Mouse (Mus musculus): ENCODE measurements around the gene Zwint. TPM values are rescaled to one million over a fixed set of nuclear protein-coding genes. Genes with fewer than 3 reads are reported as not detected.

Gene Zwint
- polyA plus RNA-seq, 1 experiment from 2014 or later = 105 TPM

GRCm38 (mm10) chr10:72669086-72669485 is 14.4 kb downstream of the Zwint start:
- Histone ChIP-seq H3K36me3 (ENCODE audit: insufficient read depth, low read length) (peaks cover 9% of the 10 kb centered on the region; the same call in 1 of the 2 replicates), H3K4me2 (replicated peaks; ENCODE audit: low read depth, low read length) (no peak overlapping the region), H3K27me3 (replicated peaks; ENCODE audit: insufficient read depth, low read length) (no peaks in the 10 kb centered on the region), H3K27ac (ENCODE audit: low read length) (no peak overlapping the region), H3K9me3 (ENCODE audit: low read length) (no peaks in the 10 kb centered on the region), H3K4me1 (ENCODE audit: insufficient read depth, low read depth, low read length) (no peaks in the 10 kb centered on the region), H3K9ac (replicated peaks; ENCODE audit: low read depth) (no peak overlapping the region), H3K4me3 (ENCODE audit: low read depth, low read length) (no peak overlapping the region)
- no peak for DNase-seq (ENCODE audit: low spot score)
- 35% methylated on average over 1 of the region's 1 CpGs for whole genome bisulfite sequencing
- ATAC-seq = no peak
- TF ChIP-seq EP300 (IDR thresholded peaks at IDR 0.05) (no peak), CTCF (IDR thresholded peaks at IDR 0.05) (no peak)

GRCm38 (mm10) chr10:72675971-72676370 is 21.3 kb downstream of the Zwint start:
- H3K4me3 ChIP-seq (ENCODE audit: low read depth, low read length) = no peak overlapping the region
- no peaks in the 10 kb centered on the region for H3K9me3 ChIP-seq (ENCODE audit: low read length)
- no peak overlapping the region for H3K27ac ChIP-seq (ENCODE audit: low read length)
- TF ChIP-seq EP300 (IDR thresholded peaks at IDR 0.05) = no peak
- no peak for TF ChIP-seq CTCF (IDR thresholded peaks at IDR 0.05)
- DNase-seq (ENCODE audit: low spot score) (no peak), ATAC-seq (no peak)
- WGBS = 86% methylated on average over 6 of the region's 6 CpGs
- no peaks in the 10 kb centered on the region for H3K27me3 ChIP-seq (replicated peaks; ENCODE audit: insufficient read depth, low read length)
- 0 out of 2 replicates have a peak, but pooled peaks cover 6% of the 10 kb centered on the region for H3K36me3 ChIP-seq (ENCODE audit: insufficient read depth, low read length)
- H3K4me1 ChIP-seq (ENCODE audit: insufficient read depth, low read depth, low read length) = no peaks in the 10 kb centered on the region
- no peak overlapping the region for H3K4me2 ChIP-seq (replicated peaks; ENCODE audit: low read depth, low read length)
- no peak overlapping the region for H3K9ac ChIP-seq (replicated peaks; ENCODE audit: low read depth)

GRCm38 (mm10) chr10:72676550-72676949 is 21.9 kb downstream of the Zwint start:
- no peak for ATAC-seq
- Histone ChIP-seq H3K36me3 (ENCODE audit: insufficient read depth, low read length) (0 out of 2 replicates have a peak, but pooled peaks cover 6% of the 10 kb centered on the region), H3K9me3 (ENCODE audit: low read length) (no peaks in the 10 kb centered on the region), H3K4me1 (ENCODE audit: insufficient read depth, low read depth, low read length) (no peaks in the 10 kb centered on the region), H3K4me3 (ENCODE audit: low read depth, low read length) (no peak overlapping the region), H3K9ac (replicated peaks; ENCODE audit: low read depth) (no peak overlapping the region), H3K27me3 (replicated peaks; ENCODE audit: insufficient read depth, low read length) (no peaks in the 10 kb centered on the region), H3K27ac (ENCODE audit: low read length) (no peak overlapping the region), H3K4me2 (replicated peaks; ENCODE audit: low read depth, low read length) (no peak overlapping the region)
- WGBS = 79% methylated on average over 1 of the region's 1 CpGs
- TF ChIP-seq CTCF (IDR thresholded peaks at IDR 0.05) (no peak), EP300 (IDR thresholded peaks at IDR 0.05) (no peak)
- DNase-seq (ENCODE audit: low spot score) = no peak

- DNase-seq (ENCODE audit: low spot score) = no peak
- 92% methylated on average over 4 of the region's 4 CpGs for WGBS
Measured at GRCm38 (mm10) chr10:72679086-72679485, 24.4 kb downstream of the Zwint start.

GRCm38 (mm10) chr10:72701092-72701491 is 46.4 kb downstream of the Zwint start:
- Histone ChIP-seq H3K27me3 (replicated peaks; ENCODE audit: insufficient read depth, low read length) (no peaks in the 10 kb centered on the region), H3K4me3 (ENCODE audit: low read depth, low read length) (no peak overlapping the region), H3K9me3 (ENCODE audit: low read length) (no peaks in the 10 kb centered on the region), H3K4me1 (ENCODE audit: insufficient read depth, low read depth, low read length) (no peaks in the 10 kb centered on the region), H3K36me3 (ENCODE audit: insufficient read depth, low read length) (no peaks in the 10 kb centered on the region), H3K4me2 (replicated peaks; ENCODE audit: low read depth, low read length) (no peak overlapping the region), H3K9ac (replicated peaks; ENCODE audit: low read depth) (no peak overlapping the region), H3K27ac (ENCODE audit: low read length) (no peak overlapping the region)
- TF ChIP-seq EP300 (IDR thresholded peaks at IDR 0.05) (no peak), CTCF (IDR thresholded peaks at IDR 0.05) (no peak)
- ATAC-seq (no peak), DNase-seq (ENCODE audit: low spot score) (no peak)
- WGBS = 75% methylated on average over 5 of the region's 5 CpGs

More at GRCm38 (mm10) chr10:72679086-72679485, 24.4 kb downstream of the Zwint start:
- H3K4me2 ChIP-seq (replicated peaks; ENCODE audit: low read depth, low read length) = no peak overlapping the region
- no peak overlapping the region for H3K4me3 ChIP-seq (ENCODE audit: low read depth, low read length)
- H3K27me3 ChIP-seq (replicated peaks; ENCODE audit: insufficient read depth, low read length) = no peaks in the 10 kb centered on the region
- no peaks in the 10 kb centered on the region for H3K4me1 ChIP-seq (ENCODE audit: insufficient read depth, low read depth, low read length)
- 0 out of 2 replicates have a peak, but pooled peaks cover 4% of the 10 kb centered on the region for H3K36me3 ChIP-seq (ENCODE audit: insufficient read depth, low read length)
- ATAC-seq = no peak
- H3K27ac ChIP-seq (ENCODE audit: low read length) = no peak overlapping the region
- TF ChIP-seq CTCF (IDR thresholded peaks at IDR 0.05) = no peak
- TF ChIP-seq EP300 (IDR thresholded peaks at IDR 0.05) = no peak
- no peak overlapping the region for H3K9ac ChIP-seq (replicated peaks; ENCODE audit: low read depth)
- H3K9me3 ChIP-seq (ENCODE audit: low read length) = no peaks in the 10 kb centered on the region

- Histone ChIP-seq H3K9me3 (ENCODE audit: low read length) (no peaks in the 10 kb centered on the region), H3K4me3 (ENCODE audit: low read depth, low read length) (no peak overlapping the region), H3K36me3 (ENCODE audit: insufficient read depth, low read length) (no peaks in the 10 kb centered on the region), H3K9ac (replicated peaks; ENCODE audit: low read depth) (no peak overlapping the region), H3K4me2 (replicated peaks; ENCODE audit: low read depth, low read length) (no peak overlapping the region), H3K27ac (ENCODE audit: low read length) (no peak overlapping the region), H3K4me1 (ENCODE audit: insufficient read depth, low read depth, low read length) (no peaks in the 10 kb centered on the region), H3K27me3 (replicated peaks; ENCODE audit: insufficient read depth, low read length) (no peaks in the 10 kb centered on the region)
- WGBS = 45% methylated on average over 2 of the region's 2 CpGs
- TF ChIP-seq CTCF (IDR thresholded peaks at IDR 0.05) = no peak
- TF ChIP-seq EP300 (IDR thresholded peaks at IDR 0.05) = no peak
- ATAC-seq (no peak), DNase-seq (ENCODE audit: low spot score) (peak; percentile 6)
Measured at GRCm38 (mm10) chr10:72713754-72714153, 59.1 kb downstream of the Zwint start.

Data from lung, postnatal 0 days (tissue).